Mouse (Mus musculus): ENCODE results near the gene Urgcp.

Urgcp gene

DNA sequence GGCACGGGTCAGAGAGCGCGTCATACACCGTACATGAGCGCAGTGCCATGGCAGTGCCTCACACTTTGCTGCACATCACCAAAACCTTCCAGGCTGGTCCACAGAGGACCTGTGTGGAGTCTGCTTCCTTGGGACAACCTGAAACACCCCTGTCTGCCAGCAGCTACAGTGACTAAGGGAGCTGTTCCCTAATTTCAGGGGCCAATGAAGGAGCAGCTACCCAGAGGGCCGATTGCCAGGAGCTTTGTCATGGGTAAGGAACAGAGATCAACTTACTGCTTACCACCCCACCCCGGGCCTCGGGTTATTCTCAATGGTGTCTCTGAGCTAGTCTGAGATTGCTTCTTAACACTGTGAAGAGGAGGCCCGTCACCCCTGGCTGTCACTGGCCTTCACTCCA is 47.0 kb downstream of the Urgcp start:
- no peak for DNase-seq (ENCODE audit: low spot score)

DNA sequence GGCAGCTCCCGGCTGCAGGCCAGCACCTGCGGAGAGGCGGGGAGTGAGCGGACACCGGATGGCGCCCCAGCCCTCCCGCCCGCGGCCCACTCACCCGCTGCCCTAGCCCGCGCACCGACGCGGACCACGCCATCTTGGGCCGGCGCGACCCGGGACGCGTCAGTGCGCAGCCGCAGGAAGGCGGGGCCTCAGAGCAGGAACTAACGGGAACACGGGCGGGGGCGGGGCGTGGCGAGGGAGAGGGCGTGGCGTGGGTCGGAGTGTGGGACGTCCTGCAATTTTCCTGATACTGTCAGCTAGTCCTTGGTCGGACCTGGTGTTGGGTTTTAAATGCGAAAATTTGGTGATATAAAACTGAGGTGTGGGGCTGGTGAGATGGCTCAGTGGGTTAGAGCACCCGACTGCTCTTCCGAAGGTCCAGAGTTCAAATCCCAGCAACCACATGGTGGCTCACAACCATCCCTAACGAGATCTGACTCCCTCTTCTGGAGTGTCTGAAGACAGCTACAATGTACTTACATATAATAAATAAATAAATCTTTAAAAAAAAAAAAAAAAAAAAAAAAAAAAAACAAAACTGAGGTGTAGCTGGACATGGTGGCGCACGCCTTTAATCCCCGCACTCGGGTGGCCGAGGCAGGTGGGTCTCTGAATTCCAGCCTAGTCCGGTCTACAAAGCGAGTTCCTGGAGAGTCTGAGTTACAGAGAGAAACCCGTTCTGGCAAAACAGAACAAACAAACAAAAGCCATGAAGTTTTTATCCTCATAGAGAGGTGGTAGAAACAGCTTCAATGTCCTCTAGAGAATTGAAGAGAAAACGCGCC is 54.4 kb downstream of the Urgcp start:
- peak; percentile 94 for DNase-seq (ENCODE audit: low spot score)

DNA sequence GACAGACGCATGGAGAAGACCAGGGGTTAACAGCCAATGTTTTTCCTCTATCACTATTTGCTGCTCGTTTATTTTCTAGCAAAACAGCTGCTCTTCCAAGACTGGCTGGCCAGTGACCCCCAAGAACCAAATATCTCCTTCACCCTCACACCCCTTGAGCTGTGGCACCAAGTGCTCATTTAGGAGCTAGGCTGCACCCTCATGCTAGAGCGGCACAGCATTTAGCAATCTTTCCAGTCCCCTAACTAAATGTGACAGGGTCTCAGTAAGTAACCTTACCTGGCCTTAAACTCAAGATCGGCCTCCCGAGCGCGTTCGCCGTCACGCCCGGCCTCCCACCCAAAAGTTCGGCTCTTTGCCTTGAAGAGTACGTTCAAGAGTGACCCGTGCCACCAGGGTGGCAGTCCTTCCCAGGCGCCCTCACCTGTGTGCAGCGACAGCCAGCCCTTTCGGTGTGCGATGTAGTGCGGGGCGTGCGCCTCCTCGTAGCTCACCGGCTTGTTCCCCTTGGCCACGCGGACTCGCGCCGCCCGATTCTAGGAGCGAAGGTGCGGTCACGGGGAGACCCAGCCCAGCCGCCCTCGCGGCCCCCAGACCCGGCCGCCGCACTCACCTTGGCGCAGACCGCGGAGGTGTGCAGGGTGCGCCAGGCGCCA is 55.2 kb downstream of the Urgcp start:
- DNase-seq (ENCODE audit: low spot score), result peak; percentile 37

DNA sequence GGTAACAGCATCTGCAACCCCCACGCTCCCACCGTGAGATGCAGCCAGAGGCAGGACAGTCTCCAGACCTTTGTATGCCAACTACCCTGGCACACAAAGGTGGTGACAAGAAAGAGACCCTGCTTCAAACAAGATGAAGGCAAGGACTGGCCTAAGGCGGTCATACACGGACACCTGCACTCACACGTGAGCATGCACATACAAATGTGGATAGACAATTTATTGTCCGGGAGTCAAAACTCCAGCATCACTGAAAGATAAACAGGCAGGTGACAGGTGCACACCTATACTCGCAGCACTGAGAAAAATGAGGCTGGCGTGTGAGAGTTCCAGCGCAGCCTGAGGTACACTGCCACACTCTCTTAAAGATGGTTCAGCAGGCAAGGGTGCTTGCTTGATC is 56.2 kb downstream of the Urgcp start:
- no peak for DNase-seq (ENCODE audit: low spot score)

DNA sequence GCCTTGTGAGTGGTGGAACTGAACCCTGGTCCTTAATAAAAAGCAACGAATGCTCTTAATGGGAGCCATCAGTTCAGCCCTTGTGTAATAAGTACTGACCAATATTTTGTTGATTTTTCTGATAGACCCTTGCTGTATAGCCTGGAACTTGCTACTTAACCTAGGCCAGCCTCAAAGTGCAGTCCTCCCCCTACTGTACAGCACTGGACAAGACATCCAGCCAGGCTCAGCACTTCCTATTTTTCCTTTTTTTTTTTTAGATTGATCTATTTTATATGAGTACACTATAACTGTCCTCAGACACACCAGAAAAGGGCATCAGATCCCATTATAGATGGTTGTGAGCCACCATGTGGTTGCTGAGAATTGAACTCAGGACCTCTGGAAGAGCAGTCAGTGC is 58.8 kb downstream of the Urgcp start:
- DNase-seq (ENCODE audit: low spot score), result no peak

DNA sequence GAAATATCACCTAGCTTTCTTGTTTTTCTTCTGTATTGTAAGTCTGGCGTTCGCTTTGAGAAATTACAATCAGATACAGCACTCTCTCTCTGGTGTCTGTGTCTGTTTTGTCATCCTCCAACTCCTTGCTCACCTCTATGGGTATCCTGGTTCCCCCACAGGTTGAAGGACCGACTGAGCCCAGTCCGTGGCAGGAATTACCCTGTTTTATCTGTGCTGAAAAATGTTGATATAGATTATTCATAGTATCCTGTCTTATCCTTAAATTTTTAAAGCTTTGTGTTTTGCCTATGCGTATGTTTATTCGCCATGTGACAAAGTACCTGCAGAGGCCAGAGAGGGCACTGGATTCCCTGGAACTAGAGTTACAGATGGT is 59.2 kb downstream of the Urgcp start:
- no peak for DNase-seq (ENCODE audit: low spot score)

DNA sequence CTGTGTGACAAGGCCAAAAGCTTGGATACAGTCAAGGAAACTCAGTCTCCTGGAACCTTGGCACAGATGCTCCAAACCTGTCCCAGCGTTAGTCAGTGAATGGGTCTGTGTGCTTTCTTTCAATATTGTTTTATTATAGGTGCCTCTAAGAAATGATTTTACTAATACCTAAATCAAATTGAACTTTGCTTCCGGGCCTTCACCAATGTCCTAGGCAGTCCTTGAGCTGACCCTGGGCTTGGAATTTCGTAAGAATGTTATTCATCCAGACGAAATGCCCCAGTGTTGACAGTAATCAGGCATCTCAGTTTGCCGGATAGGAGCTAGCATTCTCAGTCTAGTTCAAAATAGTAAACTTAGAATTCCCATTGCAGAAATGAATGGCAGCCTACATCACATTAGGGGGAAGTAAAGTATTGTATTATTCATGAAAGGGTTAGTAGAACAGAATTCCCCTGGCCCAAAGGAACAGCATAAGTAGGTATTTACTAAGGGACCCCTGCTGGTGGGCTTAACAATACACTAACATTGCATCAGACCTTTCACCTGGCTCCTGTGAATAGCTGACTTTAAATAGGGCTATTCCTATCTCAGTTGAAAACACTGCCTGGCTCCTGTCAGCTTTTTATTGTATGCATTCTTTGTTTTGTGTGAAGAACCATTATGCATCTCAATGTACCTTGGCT is 59.8 kb downstream of the Urgcp start:
- DNase-seq (ENCODE audit: low spot score), result no peak

DNA sequence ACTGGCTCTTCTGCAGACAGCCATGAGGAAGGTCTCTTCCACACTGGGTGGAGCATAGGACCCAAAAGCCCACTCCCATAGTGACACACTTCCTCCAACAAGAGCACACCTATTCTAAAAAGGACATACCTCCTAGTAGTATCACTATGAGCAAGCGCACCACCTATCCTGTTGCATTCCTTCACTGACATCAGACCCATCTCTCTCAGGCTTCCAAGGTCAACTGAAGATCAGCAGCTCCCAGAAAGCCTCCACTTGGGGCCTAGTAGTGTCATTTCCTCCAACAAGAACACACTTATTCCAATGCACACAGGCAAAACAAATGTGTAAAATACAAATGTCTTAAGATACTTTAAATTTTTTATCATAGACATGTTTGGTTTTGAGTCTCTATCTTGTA is 60.4 kb downstream of the Urgcp start:
- DNase-seq (ENCODE audit: low spot score), result no peak

DNA sequence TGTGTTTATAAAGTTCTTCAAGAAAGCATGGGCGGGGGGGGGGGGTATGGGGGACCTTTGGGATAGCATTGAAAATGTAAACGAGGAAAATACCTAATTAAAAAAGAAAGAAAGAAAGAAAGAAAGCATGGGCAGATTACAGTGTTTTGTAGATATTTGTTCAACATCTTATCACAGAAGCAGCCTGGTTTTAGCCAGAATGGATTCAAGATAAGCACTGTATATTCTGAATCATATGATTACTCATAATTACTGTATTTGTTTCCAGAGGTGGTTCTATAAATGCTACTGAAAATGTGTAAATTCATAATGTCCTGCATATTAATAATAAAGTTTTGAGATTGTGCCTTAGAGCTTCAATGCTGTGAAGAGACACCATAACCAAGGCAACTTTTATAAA is 60.9 kb downstream of the Urgcp start:
- no peak for DNase-seq (ENCODE audit: low spot score)

DNA sequence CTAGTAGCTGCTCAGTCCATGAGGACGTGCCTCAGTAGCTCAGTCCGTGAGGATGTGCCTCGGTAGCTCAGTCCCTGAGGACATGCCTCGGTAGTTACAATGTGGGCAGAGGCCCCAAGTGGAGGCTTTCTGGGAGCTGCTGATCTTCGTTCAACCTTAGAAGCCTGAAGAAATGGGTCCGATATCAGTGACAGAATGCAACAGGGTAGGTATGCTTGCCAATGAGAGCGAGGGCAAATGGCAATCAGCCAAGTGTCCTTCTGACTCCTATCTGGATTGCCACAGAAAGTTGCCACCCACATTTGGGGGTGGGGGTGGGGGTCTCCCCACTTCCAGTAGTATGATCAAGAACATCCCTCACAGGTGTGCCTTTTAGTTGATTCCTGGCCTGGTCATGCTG is 61.4 kb downstream of the Urgcp start:
- DNase-seq (ENCODE audit: low spot score), result no peak

DNA sequence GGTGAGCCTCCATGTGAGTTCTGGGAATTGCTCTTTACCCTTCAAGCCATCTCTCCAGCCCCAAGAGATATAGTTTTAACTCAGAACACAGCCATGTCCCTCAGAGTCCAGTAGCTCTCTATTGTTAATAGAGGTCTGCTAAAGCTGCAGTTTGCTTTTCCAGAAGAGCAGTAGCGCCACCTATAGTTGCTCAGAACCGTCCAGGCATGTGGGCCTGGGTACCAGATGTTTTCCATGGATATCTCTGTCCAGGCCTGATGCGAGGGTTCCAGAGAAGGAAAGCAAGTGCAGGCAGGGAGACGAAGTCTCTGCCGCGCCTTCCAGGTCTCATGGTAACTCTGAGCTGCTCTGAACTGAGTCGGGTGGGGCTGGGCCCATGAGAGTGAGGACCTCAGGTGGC is 70.4 kb downstream of the Urgcp start:
- DNase-seq (ENCODE audit: low spot score), result peak; percentile 75

DNA sequence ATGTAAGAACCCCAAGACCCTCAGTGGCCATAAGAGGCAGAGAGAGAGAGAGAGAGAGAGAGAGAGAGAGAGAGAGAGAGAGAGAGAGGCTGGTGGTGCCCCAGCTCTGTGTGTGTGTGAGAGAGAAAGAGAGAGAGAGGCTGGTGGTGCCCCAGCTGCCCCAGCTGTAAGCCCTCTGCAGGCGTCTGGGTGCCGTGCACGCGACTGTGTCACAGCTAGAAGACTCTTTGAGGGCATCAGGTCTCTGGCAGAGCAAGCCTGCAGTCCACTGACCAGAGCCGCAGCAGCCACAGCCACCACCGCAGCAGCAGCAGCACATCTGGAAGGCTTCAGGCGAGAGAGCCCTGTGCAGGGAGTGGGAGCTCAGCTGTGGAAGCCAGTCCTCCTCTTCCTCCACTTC is 77.9 kb downstream of the Urgcp start:
- no peak for DNase-seq (ENCODE audit: low spot score)

DNA sequence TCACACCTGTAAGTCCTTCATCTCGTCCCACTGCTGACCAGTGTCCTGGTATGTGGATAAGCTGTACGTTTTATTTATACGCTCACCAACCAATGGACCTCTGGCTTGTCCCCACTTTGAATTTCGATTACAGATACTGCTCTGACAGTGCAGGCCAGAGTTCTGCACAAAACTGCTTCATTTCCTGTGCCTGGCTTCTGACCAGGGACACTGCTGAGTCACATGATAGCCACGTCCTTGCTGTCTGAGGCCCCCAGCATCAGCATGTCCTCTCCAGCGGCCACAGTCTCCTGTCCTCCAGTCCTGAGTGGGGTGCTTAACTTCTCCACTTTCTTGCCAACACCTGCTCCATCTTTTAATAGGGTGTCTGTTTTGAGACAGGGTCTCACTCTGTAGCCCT is 79.6 kb downstream of the Urgcp start:
- no peak for DNase-seq (ENCODE audit: low spot score)
